Mouse (Mus musculus) forebrain, embryonic 13.5 days (tissue): ENCODE measurements around the gene Qser1. TPM values are rescaled to one million over a fixed set of nuclear protein-coding genes. Genes with fewer than 3 reads are reported as not detected.
"Not testable (repeated sequence)": the region's sequence is repeated elsewhere in the genome, so short reads cannot be mapped to it uniquely, and the experiment has no call there.

Experiments
- ATAC-seq: fragments of 200-750 bp; cut with Nextera tagmentation; 2 replicates; pipeline ENCODE4 v1.8.0; 2017
- H3K27ac ChIP-seq: fragments of 300-500 bp; sonication (generic); 2 replicates; pipeline ENCODE4 v1.5.1; 2015; ENCODE audit warnings: inconsistent platforms, mild to moderate bottlenecking, moderate library complexity
- H3K27me3 ChIP-seq: fragments of 300-500 bp; sonication (generic); 2 replicates; pipeline ENCODE4 v1.6.1; 2015; ENCODE audit warnings: mild to moderate bottlenecking, inconsistent platforms
- H3K36me3 ChIP-seq: fragments of 300-500 bp; sonication (generic); 2 replicates; pipeline ENCODE4 v1.6.1; 2015; ENCODE audit warnings: mild to moderate bottlenecking, inconsistent platforms; ENCODE audit not compliant: poor library complexity, severe bottlenecking
- H3K4me1 ChIP-seq: fragments of 300-500 bp; sonication (generic); 2 replicates; pipeline ENCODE4 v1.6.1; 2015; ENCODE audit warnings: inconsistent platforms
- H3K4me2 ChIP-seq: fragments of 300-500 bp; sonication (generic); 2 replicates; pipeline ENCODE4 v1.6.1; 2015; ENCODE audit warnings: inconsistent platforms, mild to moderate bottlenecking, moderate library complexity
- H3K4me3 ChIP-seq: fragments of 300-500 bp; sonication (generic); 2 replicates; pipeline ENCODE4 v1.5.1; 2015; ENCODE audit warnings: mild to moderate bottlenecking, inconsistent platforms
- H3K9ac ChIP-seq: fragments of 300-500 bp; sonication (generic); 2 replicates; pipeline ENCODE4 v1.6.1; 2015; ENCODE audit warnings: mild to moderate bottlenecking, inconsistent platforms
- H3K9me3 ChIP-seq: fragments of 300-500 bp; sonication (generic); replicated peaks from 2 replicates; pipeline ENCODE4 v1.6.1; 2016; ENCODE audit warnings: inconsistent platforms
- WGBS: fragments of 180-500 bp; shearing (Covaris S2); methylation state at CpG from one replicate; pipeline ENCODE4 v1.1.7; 2015; 5-methylcytosine and 5-hydroxymethylcytosine counted together
- polyA plus RNA-seq: library from polyadenylated mRNA; unstranded; fragments of >200 nt; fragmentation: Nextera tagmentation; extraction: Ambion mirVana; gene quantifications from 2 replicates; pipeline ENCODE4 v1.2.1, GENCODE M21; 2015

Qser1 gene
- polyA plus RNA-seq, 1 experiment from 2014 or later, result 12.7 TPM

- Histone ChIP-seq H3K27me3 (peaks cover 35% of the 10 kb centered on the region), H3K9me3 (no peaks in the 10 kb centered on the region), H3K27ac (no peak overlapping the region), H3K9ac (no peak overlapping the region), H3K4me3 (peak overlapping the region; percentile 56), H3K4me1 (peaks cover 9% of the 10 kb centered on the region), H3K4me2 (peak overlapping the region; percentile 98), H3K36me3 (no peaks in the 10 kb centered on the region)
- ATAC-seq, result no peak
- 31% methylated on average over 16 of the region's 16 CpGs for WGBS
Observed at GRCm38 (mm10) chr2:104848235-104849161, 31.9 kb upstream of the Qser1 start.

DNA sequence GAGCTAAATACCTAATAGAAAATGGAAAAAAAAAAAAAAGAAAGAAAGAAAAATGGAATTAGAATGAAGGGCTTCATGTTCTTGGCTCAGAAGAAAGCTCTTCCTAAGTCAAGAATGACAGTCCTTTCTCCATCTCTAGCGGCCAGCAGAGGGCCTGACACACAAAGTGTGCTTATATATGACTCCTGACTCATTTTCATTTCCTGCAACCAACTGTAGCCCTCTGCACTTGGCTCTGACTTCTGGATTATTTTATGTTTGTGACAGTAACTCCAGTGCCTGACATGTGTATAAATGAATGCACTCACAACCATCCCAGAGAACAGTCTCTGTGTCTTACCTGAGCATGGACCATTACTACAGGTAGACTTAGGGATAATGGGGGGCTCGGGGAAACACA is 31.1 kb upstream of the Qser1 start:
- Histone ChIP-seq H3K27ac (no peak overlapping the region), H3K9me3 (no peaks in the 10 kb centered on the region), H3K27me3 (peaks cover 35% of the 10 kb centered on the region), H3K9ac (no peak overlapping the region), H3K4me2 (no peak overlapping the region), H3K4me1 (peaks cover 9% of the 10 kb centered on the region), H3K36me3 (no peaks in the 10 kb centered on the region), H3K4me3 (no peak overlapping the region)
- ATAC-seq, result no peak
- 50% methylated on average over 2 of the region's 2 CpGs for WGBS

GRCm38 (mm10) chr2:104846638-104847414 is 30.3 kb upstream of the Qser1 start:
- ATAC-seq, result no peak; the same call in 1 of the 2 replicates
- H3K9me3 ChIP-seq, result no peaks in the 10 kb centered on the region
- WGBS, result 52% methylated on average over 4 of the region's 4 CpGs

DNA sequence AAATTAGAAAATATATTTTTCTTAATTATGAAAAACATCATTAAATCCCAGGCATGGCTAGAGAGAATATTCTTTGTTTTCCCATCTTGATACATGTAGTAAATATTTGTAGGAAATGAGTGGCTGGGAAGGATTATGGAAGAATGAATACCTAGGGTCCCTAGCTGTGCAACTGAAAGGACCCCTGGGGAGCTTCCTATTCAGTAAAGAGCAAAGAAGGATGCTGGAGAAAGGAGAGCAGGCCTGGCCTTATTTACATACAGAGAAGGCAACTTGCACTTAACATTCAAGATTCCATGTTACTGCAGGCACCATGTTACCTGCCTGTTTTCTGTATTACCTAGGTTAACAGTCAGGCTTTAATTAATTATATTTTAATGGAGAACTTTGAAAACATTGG is 26.0 kb upstream of the Qser1 start:
- H3K36me3 ChIP-seq, result no peaks in the 10 kb centered on the region
- no peak overlapping the region for H3K4me2 ChIP-seq
- no peaks in the 10 kb centered on the region for H3K27me3 ChIP-seq
- no peaks in the 10 kb centered on the region for H3K4me1 ChIP-seq
- no peak overlapping the region for H3K9ac ChIP-seq
- no peak overlapping the region for H3K4me3 ChIP-seq
- H3K9me3 ChIP-seq, result no peaks in the 10 kb centered on the region
- no peak for ATAC-seq
- H3K27ac ChIP-seq, result no peak overlapping the region

More at GRCm38 (mm10) chr2:104846638-104847414, 30.3 kb upstream of the Qser1 start:
- no peak overlapping the region for H3K9ac ChIP-seq
- H3K36me3 ChIP-seq, result no peaks in the 10 kb centered on the region
- no peak overlapping the region for H3K4me3 ChIP-seq
- peaks cover 9% of the 10 kb centered on the region for H3K4me1 ChIP-seq
- H3K27ac ChIP-seq, result no peak overlapping the region
- peaks cover 35% of the 10 kb centered on the region for H3K27me3 ChIP-seq
- H3K4me2 ChIP-seq, result no peak overlapping the region

DNA sequence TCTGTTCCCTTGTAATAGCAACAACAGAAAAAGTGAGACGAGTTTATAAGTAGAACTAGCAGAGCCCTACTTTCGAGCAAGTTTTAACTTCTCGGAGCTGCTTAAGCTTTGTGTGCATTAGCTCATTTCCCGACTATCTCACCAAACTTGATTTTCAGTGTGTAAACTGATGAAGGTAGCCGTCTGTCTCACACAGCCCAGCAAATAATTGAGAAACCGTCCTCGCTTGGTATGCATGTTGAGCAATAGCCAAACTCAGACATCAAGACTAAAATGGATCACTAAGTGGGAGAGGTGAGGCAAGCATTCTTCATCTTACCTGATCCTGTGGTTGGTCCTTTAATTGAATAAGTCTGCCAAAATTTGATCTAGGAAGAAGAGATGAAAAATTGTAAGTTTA is 25.2 kb upstream of the Qser1 start:
- H3K4me3 ChIP-seq, result no peak overlapping the region
- 87% methylated on average over 7 of the region's 7 CpGs for WGBS
- no peaks in the 10 kb centered on the region for H3K36me3 ChIP-seq
- no peak overlapping the region for H3K4me2 ChIP-seq
- ATAC-seq, result no peak
- H3K9ac ChIP-seq, result no peak overlapping the region
- no peaks in the 10 kb centered on the region for H3K27me3 ChIP-seq
- no peak overlapping the region for H3K27ac ChIP-seq
- H3K4me1 ChIP-seq, result no peaks in the 10 kb centered on the region
- no peaks in the 10 kb centered on the region for H3K9me3 ChIP-seq

- no peak overlapping the region for H3K27ac ChIP-seq
- no peak overlapping the region for H3K9ac ChIP-seq
- H3K4me1 ChIP-seq, result no peaks in the 10 kb centered on the region
- no peaks in the 10 kb centered on the region for H3K27me3 ChIP-seq
- no peak for ATAC-seq
- no peaks in the 10 kb centered on the region for H3K36me3 ChIP-seq
- no peak overlapping the region for H3K4me2 ChIP-seq
- no peak overlapping the region for H3K4me3 ChIP-seq
- no peaks in the 10 kb centered on the region for H3K9me3 ChIP-seq
Observed at GRCm38 (mm10) chr2:104840974-104841373, 24.4 kb upstream of the Qser1 start.

- Histone ChIP-seq H3K4me3 (no peak overlapping the region), H3K9ac (no peak overlapping the region), H3K4me2 (no peak overlapping the region), H3K4me1 (no peaks in the 10 kb centered on the region), H3K27me3 (no peaks in the 10 kb centered on the region), H3K9me3 (no peaks in the 10 kb centered on the region), H3K27ac (no peak overlapping the region), H3K36me3 (no peaks in the 10 kb centered on the region)
- 85% methylated on average over 2 of the region's 2 CpGs for WGBS
- no peak for ATAC-seq
Observed at GRCm38 (mm10) chr2:104832486-104832885, 15.9 kb upstream of the Qser1 start.

DNA sequence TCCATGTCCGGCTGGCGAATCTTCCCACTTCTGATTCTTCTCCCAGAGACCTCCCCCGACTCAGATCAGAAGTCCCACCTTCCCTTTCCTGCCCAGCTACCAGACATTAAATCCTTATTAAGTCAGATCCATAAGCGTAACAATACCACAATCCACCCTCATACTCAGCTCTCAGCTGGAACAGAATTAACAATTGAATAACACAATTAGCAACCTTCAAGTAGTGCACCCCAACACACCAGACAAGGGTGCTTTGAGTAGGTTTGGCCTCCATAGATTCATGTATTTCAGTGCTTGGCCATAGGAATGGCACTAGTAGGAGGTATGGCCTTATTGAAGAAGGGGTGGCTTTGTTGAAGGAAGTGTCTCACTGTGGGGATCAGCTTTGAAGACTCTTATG is 9.6 kb upstream of the Qser1 start:
- no peaks in the 10 kb centered on the region for H3K4me1 ChIP-seq
- H3K9me3 ChIP-seq, result no peaks in the 10 kb centered on the region
- no peak overlapping the region for H3K27ac ChIP-seq
- ATAC-seq, result no peak
- no peaks in the 10 kb centered on the region for H3K27me3 ChIP-seq
- no peak overlapping the region for H3K9ac ChIP-seq
- 80% methylated on average over 4 of the region's 4 CpGs for WGBS
- no peaks in the 10 kb centered on the region for H3K36me3 ChIP-seq
- no peak overlapping the region for H3K4me2 ChIP-seq
- H3K4me3 ChIP-seq, result no peak overlapping the region

DNA sequence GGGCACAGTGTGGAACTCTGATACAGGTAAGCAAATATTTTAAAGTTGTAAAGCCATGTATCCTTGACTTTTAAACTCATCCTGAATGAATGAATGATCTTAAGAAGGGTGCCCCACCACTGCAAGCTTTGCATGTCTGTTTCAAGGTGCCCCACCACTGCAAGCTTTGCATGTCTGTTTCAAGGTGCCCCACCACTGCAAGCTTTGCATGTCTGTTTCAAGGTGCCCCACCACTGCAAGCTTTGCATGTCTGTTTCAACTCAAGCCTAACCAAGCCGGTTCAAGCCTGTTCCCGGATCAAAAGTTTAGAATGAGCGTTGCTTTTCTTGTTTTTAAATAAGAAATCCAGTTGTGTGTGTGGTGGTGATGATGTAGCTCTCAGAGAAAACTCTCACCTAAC is 2.2 kb upstream of the Qser1 start:
- not testable (repeated sequence) for H3K4me3 ChIP-seq, H3K27me3 ChIP-seq, H3K9me3 ChIP-seq, ATAC-seq, H3K4me2 ChIP-seq, H3K36me3 ChIP-seq, H3K27ac ChIP-seq, H3K9ac ChIP-seq
- peaks cover 20% of the 10 kb centered on the region for H3K4me1 ChIP-seq
- 87% methylated on average over 3 of the region's 3 CpGs for WGBS

- Histone ChIP-seq H3K36me3 (no peaks in the 10 kb centered on the region), H3K27ac (peak overlapping the region; percentile 98), H3K27me3 (no peaks in the 10 kb centered on the region), H3K9ac (peak overlapping the region; percentile 99), H3K4me2 (peak overlapping the region; percentile 84), H3K4me3 (peak overlapping the region; percentile 96), H3K4me1 (peaks cover 29% of the 10 kb centered on the region), H3K9me3 (no peaks in the 10 kb centered on the region)
- WGBS, result 2% methylated on average over 15 of the region's 15 CpGs
- 0 out of 2 replicates have a peak, but pooled peaks have one; percentile 2 for ATAC-seq
Observed at GRCm38 (mm10) chr2:104817555-104818330, 1.2 kb upstream of the Qser1 start.

GRCm38 (mm10) chr2:104816866-104817439 is 393 bp upstream of the Qser1 start:
- Histone ChIP-seq H3K27me3 (no peaks in the 10 kb centered on the region), H3K9me3 (no peaks in the 10 kb centered on the region), H3K9ac (peak overlapping the region; percentile 99), H3K4me3 (peak overlapping the region; percentile 96), H3K27ac (peak overlapping the region; percentile 98), H3K36me3 (no peaks in the 10 kb centered on the region), H3K4me1 (peaks cover 32% of the 10 kb centered on the region), H3K4me2 (peak overlapping the region; percentile 84)
- 0% methylated on average over 31 of the region's 51 CpGs for WGBS
- ATAC-seq, result peak; percentile 95
